Mouse (Mus musculus) bone marrow macrophage, adult 2 months (primary cell): Measurements from ENCODE around the gene Rara.

Source experiments
- CTCF ChIP-seq: IDR thresholded peaks from 2 replicates; pipeline ENCODE4 v1.5.1; 2012; ENCODE audit warnings: low read depth, mild to moderate bottlenecking, low read length, moderate library complexity
- POLR2A ChIP-seq: IDR thresholded peaks from 2 replicates; pipeline ENCODE4 v1.6.1; 2012; ENCODE audit warnings: mild to moderate bottlenecking, low read depth, low read length, borderline replicate concordance

DNA sequence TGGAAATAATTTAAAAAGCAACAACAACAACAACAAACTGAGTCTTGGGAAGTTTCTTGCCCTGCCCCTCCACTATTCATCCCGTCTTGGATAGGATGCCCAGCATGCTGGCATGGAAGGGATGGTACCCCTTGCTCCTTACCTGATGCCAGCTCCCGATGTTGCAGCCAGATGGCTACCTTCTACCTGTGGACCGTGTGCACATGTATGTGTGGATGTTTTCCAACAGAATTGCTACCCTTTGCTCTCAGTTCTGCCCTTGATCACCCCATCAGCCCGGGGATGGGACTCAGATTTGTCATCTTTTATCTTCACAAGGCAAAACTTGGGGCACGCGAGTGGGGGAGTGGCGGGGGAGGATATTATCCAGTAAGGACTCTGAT lies 11.1 kb downstream of the Rara start:
- TF ChIP-seq CTCF (no peak), POLR2A (no peak)
